Comparison of ENCODE assay signal across 23 mouse cellular contexts in genomic region chr9:33483541-33483846, GRCm38 (mm10).
DNase-seq lines count a peak whose midpoint lies in the region; ATAC-seq and TF ChIP-seq lines count a peak whose summit lies in the region.
"Had no signal": no experiment of that assay in that cellular context is flagged by ENCODE, and none has a peak within 500 bp of the region (broad histone marks: within the 10 kb centered on the region; RNA-seq: fewer than 3 reads in every experiment).

No protein-coding gene starts in this region.

- H3K36me3 ChIP-seq in spleen, adult 2 months (ENCODE audit: control insufficient read depth, insufficient read depth, low read length), result no peaks in the 10 kb centered on the region
- H3K36me3 ChIP-seq: embryonic facial prominence, embryonic 10.5 days; embryonic facial prominence, embryonic 12.5 days; forebrain, embryonic 15.5 days; G1E had no signal

- H3K27ac ChIP-seq in spleen, adult 2 months (ENCODE audit: insufficient read depth, low read length), result peak overlapping the region; percentile 57; the same call in 1 of the 2 replicates
- no peak overlapping the region for H3K27ac ChIP-seq in layer of hippocampus, adult 2 months
- H3K27ac ChIP-seq: embryonic facial prominence, embryonic 10.5 days; embryonic facial prominence, embryonic 12.5 days; forebrain, embryonic 13.5 days; forebrain, embryonic 15.5 days had no signal

- 20% methylated on average over 2 of the region's 2 CpGs for WGBS in spleen, adult 2 months

- no peak for TF ChIP-seq CTCF in spleen, adult 2 months (IDR thresholded peaks at IDR 0.05; ENCODE audit: extremely low read depth, insufficient read depth, insufficient read length, insufficient replicate concordance)
- no peak for TF ChIP-seq CTCF in layer of hippocampus, adult 2 months (conservative IDR thresholded peaks at IDR 0.05)

- no peak for DNase-seq in spleen, adult 2 months (ENCODE audit: low read depth in 1 of 2, low spot score in 2 of 2)
- no peak for DNase-seq in spleen, postnatal 14 days (ENCODE audit: low spot score in 2 of 2)
- no peak for DNase-seq in yolk sac, embryonic 10.5 days (ENCODE audit: low spot score)
- no peak for DNase-seq in layer of hippocampus, adult 2 months (ENCODE audit: low spot score in 2 of 2)
- DNase-seq in layer of hippocampus, adult 11-12 months (ENCODE audit: low spot score), result no peak
- DNase-seq: adrenal gland, adult 8-10 months; adrenal gland, postnatal 14 days; adrenal gland, postnatal 36 days; cerebellum, adult 11-12 months; cerebellum, adult 2 months; cerebellum, adult 9-10 months; cerebellum, postnatal 10 days; cerebellum, postnatal 25 days; forebrain, postnatal 0 days had no signal

- no peak for TF ChIP-seq POLR2A in spleen, adult 2 months (IDR thresholded peaks at IDR 0.05; ENCODE audit: low read depth, low read length)

- no peaks in the 10 kb centered on the region for H3K27me3 ChIP-seq in spleen, adult 2 months (ENCODE audit: control insufficient read depth, insufficient read depth, low read length)
- H3K27me3 ChIP-seq: embryonic facial prominence, embryonic 12.5 days; forebrain, embryonic 13.5 days; forebrain, embryonic 15.5 days; Patski had no signal

- H3K4me1 ChIP-seq in spleen, adult 2 months (ENCODE audit: control insufficient read depth, insufficient read depth, insufficient read length), result peaks cover 5% of the 10 kb centered on the region
- H3K4me1 ChIP-seq: embryonic facial prominence, embryonic 10.5 days; embryonic facial prominence, embryonic 12.5 days; forebrain, embryonic 13.5 days; forebrain, embryonic 15.5 days had no signal

- ATAC-seq in common myeloid progenitor, adult 5-6 weeks (replicated peaks; ENCODE audit: low read depth, poor library complexity, severe bottlenecking), result peak; percentile 66
- peak; percentile 58 for ATAC-seq in megakaryocyte, adult 5-6 weeks (ENCODE audit: poor library complexity, severe bottlenecking)
- ATAC-seq: activated CD4-positive, CD25-positive, alpha-beta regulatory T cell, adult 4 months; forebrain, embryonic 13.5 days; forebrain, embryonic 15.5 days; forebrain, postnatal 0 days; Patski had no signal

- H3K4me3 ChIP-seq in spleen, adult 2 months (ENCODE audit: extremely low read depth, insufficient read depth, insufficient read length), result no peak overlapping the region
- no peak overlapping the region for H3K4me3 ChIP-seq in layer of hippocampus, adult 2 months
- H3K4me3 ChIP-seq: embryonic facial prominence, embryonic 10.5 days; embryonic facial prominence, embryonic 12.5 days; forebrain, embryonic 13.5 days; forebrain, embryonic 15.5 days had no signal
